Mouse (Mus musculus): ENCODE measurements around the gene Mfap5. TPM values are rescaled to one million over a fixed set of nuclear protein-coding genes. Genes with fewer than 3 reads are reported as not detected.

The Mfap5 gene
- polyA plus RNA-seq, 1 experiment from 2014 or later = 98.8 TPM

- Histone ChIP-seq H3K4me2 (ENCODE audit: low read depth, low read length) (no peak overlapping the region), H3K4me1 (ENCODE audit: control insufficient read depth, insufficient read depth, low read length) (no peaks in the 10 kb centered on the region), H3K9ac (ENCODE audit: low read depth, low read length) (no peak overlapping the region), H3K27ac (replicated peaks; ENCODE audit: low read depth, low read length) (no peak overlapping the region), H3K36me3 (ENCODE audit: control insufficient read depth, insufficient read depth, low read length) (no peaks in the 10 kb centered on the region), H3K4me3 (ENCODE audit: low read depth, low read length) (no peak overlapping the region), H3K27me3 (replicated peaks; ENCODE audit: control insufficient read depth, insufficient read depth, low read length) (no peaks in the 10 kb centered on the region), H3K9me3 (ENCODE audit: control insufficient read depth, low read length) (no peaks in the 10 kb centered on the region)
- ATAC-seq (ENCODE audit: low read depth) (no peak), DNase-seq (ENCODE audit: low spot score) (no peak)
- WGBS = 79% methylated on average over 5 of the region's 5 CpGs
Measured at GRCm38 (mm10) chr6:122543574-122543973, 37.9 kb downstream of the Mfap5 start.

- H3K27me3 ChIP-seq (replicated peaks; ENCODE audit: control insufficient read depth, insufficient read depth, low read length) = no peaks in the 10 kb centered on the region
- H3K4me1 ChIP-seq (ENCODE audit: control insufficient read depth, insufficient read depth, low read length) = no peaks in the 10 kb centered on the region
- no peak overlapping the region for H3K4me3 ChIP-seq (ENCODE audit: low read depth, low read length)
- no peaks in the 10 kb centered on the region for H3K36me3 ChIP-seq (ENCODE audit: control insufficient read depth, insufficient read depth, low read length)
- H3K9me3 ChIP-seq (ENCODE audit: control insufficient read depth, low read length) = no peaks in the 10 kb centered on the region
- no peak overlapping the region for H3K9ac ChIP-seq (ENCODE audit: low read depth, low read length)
- ATAC-seq (ENCODE audit: low read depth) (no peak), DNase-seq (ENCODE audit: low spot score) (no peak)
- H3K4me2 ChIP-seq (ENCODE audit: low read depth, low read length) = no peak overlapping the region
- WGBS = 100% methylated on average over 1 of the region's 1 CpGs
- no peak overlapping the region for H3K27ac ChIP-seq (replicated peaks; ENCODE audit: low read depth, low read length)
Measured at GRCm38 (mm10) chr6:122544672-122545071, 39.0 kb downstream of the Mfap5 start.

- Histone ChIP-seq H3K9ac (ENCODE audit: low read depth, low read length) (no peak overlapping the region), H3K27me3 (replicated peaks; ENCODE audit: control insufficient read depth, insufficient read depth, low read length) (no peaks in the 10 kb centered on the region), H3K4me1 (ENCODE audit: control insufficient read depth, insufficient read depth, low read length) (no peaks in the 10 kb centered on the region), H3K27ac (replicated peaks; ENCODE audit: low read depth, low read length) (no peak overlapping the region), H3K36me3 (ENCODE audit: control insufficient read depth, insufficient read depth, low read length) (no peaks in the 10 kb centered on the region), H3K4me3 (ENCODE audit: low read depth, low read length) (no peak overlapping the region), H3K4me2 (ENCODE audit: low read depth, low read length) (no peak overlapping the region), H3K9me3 (ENCODE audit: control insufficient read depth, low read length) (no peaks in the 10 kb centered on the region)
- WGBS = 54% methylated on average over 9 of the region's 9 CpGs
- DNase-seq (ENCODE audit: low spot score) (no peak), ATAC-seq (ENCODE audit: low read depth) (no peak)
Measured at GRCm38 (mm10) chr6:122545289-122545882, 39.7 kb downstream of the Mfap5 start.

- no peak for DNase-seq (ENCODE audit: low spot score)
- Histone ChIP-seq H3K4me1 (ENCODE audit: control insufficient read depth, insufficient read depth, low read length) (no peaks in the 10 kb centered on the region), H3K4me2 (ENCODE audit: low read depth, low read length) (no peak overlapping the region), H3K9me3 (ENCODE audit: control insufficient read depth, low read length) (no peaks in the 10 kb centered on the region), H3K4me3 (ENCODE audit: low read depth, low read length) (no peak overlapping the region), H3K27me3 (replicated peaks; ENCODE audit: control insufficient read depth, insufficient read depth, low read length) (no peaks in the 10 kb centered on the region), H3K9ac (ENCODE audit: low read depth, low read length) (no peak overlapping the region), H3K27ac (replicated peaks; ENCODE audit: low read depth, low read length) (no peak overlapping the region), H3K36me3 (ENCODE audit: control insufficient read depth, insufficient read depth, low read length) (no peaks in the 10 kb centered on the region)
- ATAC-seq (ENCODE audit: low read depth) = no peak
- 72% methylated on average over 10 of the region's 10 CpGs for WGBS
Measured at GRCm38 (mm10) chr6:122545948-122546347, 40.3 kb downstream of the Mfap5 start.

- H3K27me3 ChIP-seq (replicated peaks; ENCODE audit: control insufficient read depth, insufficient read depth, low read length) = no peaks in the 10 kb centered on the region
- H3K9ac ChIP-seq (ENCODE audit: low read depth, low read length) = no peak within 1 kb of the TSS
- H3K9me3 ChIP-seq (ENCODE audit: control insufficient read depth, low read length) = no peaks in the 10 kb centered on the region
- H3K4me3 ChIP-seq (ENCODE audit: low read depth, low read length) = no peak within 1 kb of the TSS
- H3K27ac ChIP-seq (replicated peaks; ENCODE audit: low read depth, low read length) = no peak within 1 kb of the TSS
- H3K4me2 ChIP-seq (ENCODE audit: low read depth, low read length) = no peak within 1 kb of the TSS
- no peaks in the 10 kb centered on the region for H3K36me3 ChIP-seq (ENCODE audit: control insufficient read depth, insufficient read depth, low read length)
- H3K4me1 ChIP-seq (ENCODE audit: control insufficient read depth, insufficient read depth, low read length) = no peaks in the 10 kb centered on the region
- ATAC-seq (ENCODE audit: low read depth) (no peak), DNase-seq (ENCODE audit: low spot score) (no peak)
- 50% methylated on average over 9 of the region's 9 CpGs for WGBS
Measured at GRCm38 (mm10) chr6:122553606-122554005, 48.0 kb downstream of the Mfap5 start, which contains the start of gene Aicda. Gene Aicda (plus strand): TSS chr6:122553801.

- ATAC-seq (ENCODE audit: low read depth) (no peak), DNase-seq (ENCODE audit: low spot score) (no peak)
- no peaks in the 10 kb centered on the region for H3K4me1 ChIP-seq (ENCODE audit: control insufficient read depth, insufficient read depth, low read length)
- WGBS = 74% methylated on average over 6 of the region's 6 CpGs
- H3K4me3 ChIP-seq (ENCODE audit: low read depth, low read length) = no peak overlapping the region
- H3K4me2 ChIP-seq (ENCODE audit: low read depth, low read length) = no peak overlapping the region
- H3K27ac ChIP-seq (replicated peaks; ENCODE audit: low read depth, low read length) = no peak overlapping the region
- H3K9ac ChIP-seq (ENCODE audit: low read depth, low read length) = no peak overlapping the region
- H3K9me3 ChIP-seq (ENCODE audit: control insufficient read depth, low read length) = no peaks in the 10 kb centered on the region
- no peaks in the 10 kb centered on the region for H3K36me3 ChIP-seq (ENCODE audit: control insufficient read depth, insufficient read depth, low read length)
- H3K27me3 ChIP-seq (replicated peaks; ENCODE audit: control insufficient read depth, insufficient read depth, low read length) = no peaks in the 10 kb centered on the region
Measured at GRCm38 (mm10) chr6:122554102-122554501, 48.5 kb downstream of the Mfap5 start.

GRCm38 (mm10) chr6:122555266-122555665 is 49.6 kb downstream of the Mfap5 start:
- Histone ChIP-seq H3K9ac (ENCODE audit: low read depth, low read length) (no peak overlapping the region), H3K4me1 (ENCODE audit: control insufficient read depth, insufficient read depth, low read length) (no peaks in the 10 kb centered on the region), H3K4me3 (ENCODE audit: low read depth, low read length) (no peak overlapping the region), H3K9me3 (ENCODE audit: control insufficient read depth, low read length) (no peaks in the 10 kb centered on the region), H3K36me3 (ENCODE audit: control insufficient read depth, insufficient read depth, low read length) (no peaks in the 10 kb centered on the region), H3K27ac (replicated peaks; ENCODE audit: low read depth, low read length) (no peak overlapping the region), H3K27me3 (replicated peaks; ENCODE audit: control insufficient read depth, insufficient read depth, low read length) (no peaks in the 10 kb centered on the region), H3K4me2 (ENCODE audit: low read depth, low read length) (no peak overlapping the region)
- 40% methylated on average over 7 of the region's 7 CpGs for WGBS
- DNase-seq (ENCODE audit: low spot score) (no peak), ATAC-seq (ENCODE audit: low read depth) (no peak)

GRCm38 (mm10) chr6:122556959-122557561 is 51.4 kb downstream of the Mfap5 start:
- Histone ChIP-seq H3K4me2 (ENCODE audit: low read depth, low read length) (peak overlapping the region; percentile 34), H3K4me3 (ENCODE audit: low read depth, low read length) (no peak overlapping the region), H3K9me3 (ENCODE audit: control insufficient read depth, low read length) (no peaks in the 10 kb centered on the region), H3K36me3 (ENCODE audit: control insufficient read depth, insufficient read depth, low read length) (no peaks in the 10 kb centered on the region), H3K9ac (ENCODE audit: low read depth, low read length) (no peak overlapping the region), H3K4me1 (ENCODE audit: control insufficient read depth, insufficient read depth, low read length) (no peaks in the 10 kb centered on the region), H3K27me3 (replicated peaks; ENCODE audit: control insufficient read depth, insufficient read depth, low read length) (no peaks in the 10 kb centered on the region), H3K27ac (replicated peaks; ENCODE audit: low read depth, low read length) (no peak overlapping the region)
- ATAC-seq (ENCODE audit: low read depth) (no peak), DNase-seq (ENCODE audit: low spot score) (peak; percentile 83)
- 24% methylated on average over 15 of the region's 15 CpGs for WGBS

GRCm38 (mm10) chr6:122560427-122560826 is 54.8 kb downstream of the Mfap5 start:
- Histone ChIP-seq H3K27ac (replicated peaks; ENCODE audit: low read depth, low read length) (no peak overlapping the region), H3K27me3 (replicated peaks; ENCODE audit: control insufficient read depth, insufficient read depth, low read length) (0 out of 2 replicates have a peak, but pooled peaks cover 2% of the 10 kb centered on the region), H3K9ac (ENCODE audit: low read depth, low read length) (0 out of 2 replicates have a peak overlapping the region, but pooled peaks have one; percentile 30), H3K4me1 (ENCODE audit: control insufficient read depth, insufficient read depth, low read length) (no peaks in the 10 kb centered on the region), H3K4me2 (ENCODE audit: low read depth, low read length) (peak overlapping the region; percentile 50), H3K4me3 (ENCODE audit: low read depth, low read length) (peak overlapping the region; percentile 21), H3K9me3 (ENCODE audit: control insufficient read depth, low read length) (no peaks in the 10 kb centered on the region), H3K36me3 (ENCODE audit: control insufficient read depth, insufficient read depth, low read length) (no peaks in the 10 kb centered on the region)
- ATAC-seq (ENCODE audit: low read depth) (no peak), DNase-seq (ENCODE audit: low spot score) (peak; percentile 90)
- WGBS = 14% methylated on average over 17 of the region's 17 CpGs

Measured in embryonic facial prominence, embryonic 14.5 days (tissue).